17 mouse cellular contexts compared by ENCODE assay signal in genomic region chr10:20662951-20663350, GRCm38 (mm10).
DNase-seq lines count a peak whose midpoint lies in the region; ATAC-seq and TF ChIP-seq lines count a peak whose summit lies in the region.
"Had no signal": no experiment of that assay in that cellular context is flagged by ENCODE, and none has a peak within 500 bp of the region (broad histone marks: within the 10 kb centered on the region; RNA-seq: fewer than 3 reads in every experiment).

No protein-coding gene starts in this region.

- no peak overlapping the region for H3K4me2 ChIP-seq in midbrain, embryonic 13.5 days (replicated peaks)
- H3K4me2 ChIP-seq: embryonic facial prominence, embryonic 12.5 days had no signal

- no peaks in the 10 kb centered on the region for H3K36me3 ChIP-seq in kidney, adult 2 months (ENCODE audit: control insufficient read depth, insufficient read depth, low read length)
- no peaks in the 10 kb centered on the region for H3K36me3 ChIP-seq in midbrain, embryonic 13.5 days
- H3K36me3 ChIP-seq: embryonic facial prominence, embryonic 12.5 days; forebrain, embryonic 10.5 days had no signal

- H3K27ac ChIP-seq in kidney, adult 2 months (ENCODE audit: insufficient read depth, low read depth, low read length) = peak overlapping the region; percentile 5; the same call in 1 of the 2 replicates
- no peak overlapping the region for H3K27ac ChIP-seq in midbrain, embryonic 13.5 days
- H3K27ac ChIP-seq: embryonic facial prominence, embryonic 12.5 days; forebrain, embryonic 10.5 days had no signal

- no peaks in the 10 kb centered on the region for H3K4me1 ChIP-seq in kidney, adult 2 months (ENCODE audit: control insufficient read depth, insufficient read depth, low read length)
- H3K4me1 ChIP-seq in midbrain, embryonic 13.5 days (replicated peaks) = 0 out of 2 replicates have a peak, but pooled peaks cover 3% of the 10 kb centered on the region

- TF ChIP-seq POLR2A in kidney, adult 2 months (IDR thresholded peaks at IDR 0.05; ENCODE audit: low read depth, low read length) = no peak

- WGBS in kidney, adult 2 months = 39% methylated on average over 7 of the region's 7 CpGs
- 88% methylated on average over 7 of the region's 7 CpGs for WGBS in midbrain, embryonic 13.5 days

- ATAC-seq in midbrain, embryonic 13.5 days = no peak
- ATAC-seq: activated CD4-positive, CD25-positive, alpha-beta regulatory T cell, adult 4 months; inflammation-experienced regulatory T-cells, adult 6 months had no signal

- H3K9ac ChIP-seq in midbrain, embryonic 13.5 days (replicated peaks) = no peak overlapping the region
- H3K9ac ChIP-seq: embryonic facial prominence, embryonic 12.5 days had no signal

- peak; percentile 25 to 32 for DNase-seq in spleen, postnatal 36 days (ENCODE audit: low spot score in 2 of 2)
- DNase-seq in spleen, postnatal 4 days (ENCODE audit: low spot score in 2 of 2) = no peak
- DNase-seq in kidney, adult 2 months = peak; percentile 50
- DNase-seq in kidney, postnatal 36 days = peak; percentile 40 to 53
- DNase-seq in adrenal gland, postnatal 14 days = no peak
- DNase-seq in lung, postnatal 25 days (ENCODE audit: low spot score) = no peak
- DNase-seq in right cerebral cortex, adult 18-20 months = no peak
- DNase-seq: cerebellum, adult 2 months; layer of hippocampus, adult 9-11 months; liver; midbrain, embryonic 14.5 days; thymus, adult 18-20 months had no signal

- no peak for TF ChIP-seq CTCF in kidney, adult 2 months (conservative IDR thresholded peaks at IDR 0.05; ENCODE audit: insufficient read depth, insufficient read length, low read depth, low read length)

- no peaks in the 10 kb centered on the region for H3K27me3 ChIP-seq in kidney, adult 2 months (replicated peaks; ENCODE audit: control insufficient read depth, insufficient read depth, low read length)
- H3K27me3 ChIP-seq in midbrain, embryonic 13.5 days = no peaks in the 10 kb centered on the region
- H3K27me3 ChIP-seq: embryonic facial prominence, embryonic 12.5 days had no signal

- H3K9me3 ChIP-seq in midbrain, embryonic 13.5 days = no peaks in the 10 kb centered on the region
- H3K9me3 ChIP-seq: embryonic facial prominence, embryonic 12.5 days; forebrain, embryonic 10.5 days had no signal

- H3K4me3 ChIP-seq in kidney, adult 2 months (ENCODE audit: insufficient read depth, low read depth, low read length) = no peak overlapping the region
- H3K4me3 ChIP-seq in midbrain, embryonic 13.5 days (replicated peaks) = no peak overlapping the region
- H3K4me3 ChIP-seq: embryonic facial prominence, embryonic 12.5 days; forebrain, embryonic 10.5 days had no signal

Comparison
In these comparisons a context has a peak if more than half of its experiments do, and no peak if none do; other contexts are left out.
1. DNase-seq: peak in spleen, postnatal 36 days (2 of 2), kidney, adult 2 months (single experiment) and kidney, postnatal 36 days (2 of 2); none in spleen, postnatal 4 days (0 of 2), adrenal gland, postnatal 14 days (single experiment), lung, postnatal 25 days (single experiment) and right cerebral cortex, adult 18-20 months (single experiment).